Mouse (Mus musculus): Measurements from ENCODE around the gene Snrpe. TPM values are rescaled to one million over a fixed set of nuclear protein-coding genes. Genes with fewer than 3 reads are reported as not detected.
A peak's percentile ranks its signal among the peaks of the same experiment; 100 is the strongest.

Snrpe gene
- total and polyA plus RNA-seq, 2 experiments from 2014 or later, result 89.9 to 362 TPM

DNA sequence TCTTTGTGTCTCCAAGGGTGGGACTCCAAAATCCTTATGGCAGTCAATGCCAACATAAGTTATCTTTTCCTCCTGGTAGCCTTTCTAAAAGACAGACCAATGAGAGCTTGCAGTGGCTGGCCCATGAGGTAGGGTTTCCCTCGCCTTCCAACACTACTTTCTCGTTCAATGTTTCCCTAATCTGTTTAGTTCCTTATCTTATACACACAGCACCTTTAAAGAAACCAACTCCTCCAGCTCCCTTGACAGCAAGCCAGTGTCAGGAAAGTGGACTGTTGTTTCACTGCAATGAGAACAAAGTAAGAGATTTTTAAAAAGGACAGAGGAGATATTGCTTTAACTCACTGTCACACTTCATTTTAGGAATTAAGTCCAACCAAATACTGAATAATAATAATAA, 7.8 kb upstream of the Snrpe start:
- Histone ChIP-seq H3K9me3 (ENCODE audit: low read length) (no peaks in the 10 kb centered on the region), H3K27ac (ENCODE audit: low read depth, low read length) (no peak overlapping the region), H3K4me2 (ENCODE audit: low read depth, low read length, poor library complexity, severe bottlenecking) (no peak overlapping the region), H3K27me3 (ENCODE audit: insufficient read depth, low read length) (no peaks in the 10 kb centered on the region), H3K4me3 (ENCODE audit: low read depth, low read length) (no peak overlapping the region), H3K9ac (replicated peaks; ENCODE audit: low read length, poor library complexity, severe bottlenecking) (no peak overlapping the region), H3K4me1 (ENCODE audit: insufficient read depth, low read length) (no peaks in the 10 kb centered on the region), H3K36me3 (ENCODE audit: insufficient read depth, low read length) (peaks cover 23% of the 10 kb centered on the region)
- 80% methylated on average over 2 of the region's 2 CpGs for WGBS
- TF ChIP-seq CTCF (IDR thresholded peaks at IDR 0.05), result no peak
- no peak for ATAC-seq (ENCODE audit: low FRiP score)
- DNase-seq (ENCODE audit: low spot score), result no peak

- TF ChIP-seq CTCF (IDR thresholded peaks at IDR 0.05), result peak; percentile 60
- Histone ChIP-seq H3K9me3 (ENCODE audit: low read length) (no peaks in the 10 kb centered on the region), H3K27me3 (ENCODE audit: insufficient read depth, low read length) (no peaks in the 10 kb centered on the region), H3K27ac (ENCODE audit: low read depth, low read length) (no peak overlapping the region), H3K36me3 (ENCODE audit: insufficient read depth, low read length) (peaks cover 2% of the 10 kb centered on the region; the same call in 1 of the 2 replicates), H3K9ac (replicated peaks; ENCODE audit: low read length, poor library complexity, severe bottlenecking) (0 out of 2 replicates have a peak overlapping the region, but pooled peaks have one; percentile 13), H3K4me1 (ENCODE audit: insufficient read depth, low read length) (no peaks in the 10 kb centered on the region; the same call in 1 of the 2 replicates), H3K4me3 (ENCODE audit: low read depth, low read length) (no peak overlapping the region), H3K4me2 (ENCODE audit: low read depth, low read length, poor library complexity, severe bottlenecking) (no peak overlapping the region)
- ATAC-seq (ENCODE audit: low FRiP score) (no peak), DNase-seq (ENCODE audit: low spot score) (no peak)
- 76% methylated on average over 3 of the region's 3 CpGs for WGBS
Observed at GRCm38 (mm10) chr1:133613817-133614216, 3.7 kb upstream of the Snrpe start.

GRCm38 (mm10) chr1:133611436-133611835, 1.3 kb upstream of the Snrpe start:
- peaks cover 11% of the 10 kb centered on the region for H3K36me3 ChIP-seq (ENCODE audit: insufficient read depth, low read length)
- H3K9ac ChIP-seq (replicated peaks; ENCODE audit: low read length, poor library complexity, severe bottlenecking), result no peak overlapping the region
- no peak overlapping the region for H3K4me3 ChIP-seq (ENCODE audit: low read depth, low read length)
- DNase-seq (ENCODE audit: low spot score) (no peak), ATAC-seq (ENCODE audit: low FRiP score) (no peak)
- H3K4me1 ChIP-seq (ENCODE audit: insufficient read depth, low read length), result no peaks in the 10 kb centered on the region; the same call in 1 of the 2 replicates
- no peaks in the 10 kb centered on the region for H3K27me3 ChIP-seq (ENCODE audit: insufficient read depth, low read length)
- H3K4me2 ChIP-seq (ENCODE audit: low read depth, low read length, poor library complexity, severe bottlenecking), result no peak overlapping the region
- no peaks in the 10 kb centered on the region for H3K9me3 ChIP-seq (ENCODE audit: low read length)
- 62% methylated on average over 1 of the region's 1 CpGs for WGBS
- no peak overlapping the region for H3K27ac ChIP-seq (ENCODE audit: low read depth, low read length)
- TF ChIP-seq CTCF (IDR thresholded peaks at IDR 0.05), result no peak

GRCm38 (mm10) chr1:133610601-133611000, 510 bp upstream of the Snrpe start:
- Histone ChIP-seq H3K36me3 (ENCODE audit: insufficient read depth, low read length) (peaks cover 17% of the 10 kb centered on the region), H3K9me3 (ENCODE audit: low read length) (no peaks in the 10 kb centered on the region), H3K4me3 (ENCODE audit: low read depth, low read length) (no peak overlapping the region), H3K4me2 (ENCODE audit: low read depth, low read length, poor library complexity, severe bottlenecking) (0 out of 2 replicates have a peak overlapping the region, but pooled peaks have one; percentile 10), H3K9ac (replicated peaks; ENCODE audit: low read length, poor library complexity, severe bottlenecking) (no peak overlapping the region), H3K27ac (ENCODE audit: low read depth, low read length) (no peak overlapping the region), H3K4me1 (ENCODE audit: insufficient read depth, low read length) (no peaks in the 10 kb centered on the region; the same call in 1 of the 2 replicates), H3K27me3 (ENCODE audit: insufficient read depth, low read length) (no peaks in the 10 kb centered on the region)
- ATAC-seq (ENCODE audit: low FRiP score) (peak; percentile 18; the same call in 1 of the 2 replicates), DNase-seq (ENCODE audit: low spot score) (no peak)
- no peak for TF ChIP-seq CTCF (IDR thresholded peaks at IDR 0.05)
- 57% methylated on average over 6 of the region's 6 CpGs for WGBS

- Histone ChIP-seq H3K36me3 (ENCODE audit: insufficient read depth, low read length) (peaks cover 52% of the 10 kb centered on the region), H3K4me1 (ENCODE audit: insufficient read depth, low read length) (no peaks in the 10 kb centered on the region), H3K27me3 (ENCODE audit: insufficient read depth, low read length) (no peaks in the 10 kb centered on the region), H3K9ac (replicated peaks; ENCODE audit: low read length, poor library complexity, severe bottlenecking) (no peak overlapping the region), H3K27ac (ENCODE audit: low read depth, low read length) (no peak overlapping the region), H3K4me2 (ENCODE audit: low read depth, low read length, poor library complexity, severe bottlenecking) (no peak overlapping the region), H3K4me3 (ENCODE audit: low read depth, low read length) (no peak overlapping the region), H3K9me3 (ENCODE audit: low read length) (no peaks in the 10 kb centered on the region)
- DNase-seq (ENCODE audit: low spot score) (no peak), ATAC-seq (ENCODE audit: low FRiP score) (no peak)
- no peak for TF ChIP-seq CTCF (IDR thresholded peaks at IDR 0.05)
- WGBS, result 95% methylated on average over 4 of the region's 4 CpGs
Observed at GRCm38 (mm10) chr1:133603174-133603573, 6.9 kb downstream of the Snrpe start.

DNA sequence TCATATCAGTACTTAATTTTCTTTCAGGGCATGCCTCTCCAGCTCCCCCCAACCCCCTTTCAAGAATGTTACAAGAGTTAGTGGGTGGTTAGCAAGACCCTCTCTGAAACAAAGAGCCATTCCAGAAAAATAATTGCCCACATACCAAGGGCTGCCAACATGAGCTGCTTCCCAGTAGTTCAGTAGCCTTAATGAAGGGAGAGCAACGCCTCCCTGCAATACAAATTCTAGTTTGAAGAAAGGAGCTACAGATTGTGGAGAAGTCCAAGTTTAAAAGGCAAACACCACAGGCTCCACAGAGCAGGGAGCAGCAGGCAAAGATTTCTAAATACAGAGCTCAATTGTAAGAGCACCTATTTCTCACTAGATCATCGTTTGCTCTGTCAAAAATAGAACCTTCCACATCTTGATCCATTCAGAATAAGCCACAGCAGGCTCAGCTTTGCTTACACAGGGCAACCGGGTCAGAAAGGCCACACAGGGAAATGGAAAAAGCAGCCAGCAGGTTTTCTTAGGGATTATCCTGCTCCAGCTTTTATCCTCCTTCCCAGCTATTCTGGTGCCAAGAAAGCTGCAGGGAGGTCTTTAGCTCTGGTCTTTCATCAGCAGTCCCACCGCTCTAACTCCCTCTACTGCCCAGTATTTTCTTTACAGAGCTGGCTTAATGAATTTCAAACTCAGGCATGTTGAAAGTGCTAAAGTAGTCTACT, 13.6 kb downstream of the Snrpe start:
- Histone ChIP-seq H3K4me2 (ENCODE audit: low read depth, low read length, poor library complexity, severe bottlenecking) (no peak overlapping the region), H3K27ac (ENCODE audit: low read depth, low read length) (peak overlapping the region; percentile 64), H3K36me3 (ENCODE audit: insufficient read depth, low read length) (no peaks in the 10 kb centered on the region), H3K9me3 (ENCODE audit: low read length) (no peaks in the 10 kb centered on the region), H3K4me1 (ENCODE audit: insufficient read depth, low read length) (0 out of 2 replicates have a peak, but pooled peaks cover 6% of the 10 kb centered on the region), H3K27me3 (ENCODE audit: insufficient read depth, low read length) (no peaks in the 10 kb centered on the region), H3K9ac (replicated peaks; ENCODE audit: low read length, poor library complexity, severe bottlenecking) (0 out of 2 replicates have a peak overlapping the region, but pooled peaks have one; percentile 9), H3K4me3 (ENCODE audit: low read depth, low read length) (no peak overlapping the region)
- peak; percentile 81 for TF ChIP-seq CTCF (IDR thresholded peaks at IDR 0.05)
- 0 out of 2 replicates have a peak, but pooled peaks have one; percentile 66 for ATAC-seq (ENCODE audit: low FRiP score)
- peak; percentile 91 for DNase-seq (ENCODE audit: low spot score)
- 3% methylated on average over 4 of the region's 4 CpGs for WGBS
